ENCODE assay signal across 21 mouse cellular contexts in genomic region chr11:97937469-97938105, GRCm38 (mm10). TPM values are rescaled to one million over a fixed set of nuclear protein-coding genes. Genes with fewer than 3 reads are reported as not detected.
DNase-seq lines count a peak whose midpoint lies in the region; ATAC-seq and TF ChIP-seq lines count a peak whose summit lies in the region.
"Had no signal": no experiment of that assay in that cellular context is flagged by ENCODE, and none has a peak within 500 bp of the region (broad histone marks: within the 10 kb centered on the region; RNA-seq: fewer than 3 reads in every experiment).

No protein-coding gene starts in this region.

- no peak overlapping the region for H3K27ac ChIP-seq in limb, embryonic 14.5 days (replicated peaks; ENCODE audit: low read depth, low read length)
- no peak overlapping the region for H3K27ac ChIP-seq in limb, embryonic 10.5 days
- peak overlapping the region; percentile 33; the same call in 1 of the 2 replicates for H3K27ac ChIP-seq in limb, embryonic 15.5 days
- H3K27ac ChIP-seq: kidney, embryonic 15.5 days; limb, embryonic 12.5 days; liver, embryonic 12.5 days; macrophage had no signal

- 59% methylated on average over 2 of the region's 2 CpGs for WGBS in limb, embryonic 14.5 days
- 84% methylated on average over 2 of the region's 2 CpGs for WGBS in limb, embryonic 10.5 days
- 37% methylated on average over 2 of the region's 2 CpGs for WGBS in limb, embryonic 15.5 days

- H3K9ac ChIP-seq in limb, embryonic 14.5 days (ENCODE audit: low read depth, low read length, severe bottlenecking), result no peak overlapping the region
- H3K9ac ChIP-seq in limb, embryonic 15.5 days, result no peak overlapping the region
- H3K9ac ChIP-seq: kidney, embryonic 15.5 days; limb, embryonic 12.5 days; liver, embryonic 12.5 days; liver, postnatal 0 days had no signal

- TF ChIP-seq POLR2A in limb, embryonic 14.5 days (IDR thresholded peaks at IDR 0.05; ENCODE audit: borderline replicate concordance, extremely low read depth, insufficient read depth, insufficient read length), result no peak

- H3ac ChIP-seq in C2C12 (ENCODE audit: control insufficient read depth, insufficient read length, low read depth), result peak overlapping the region; percentile 10

- no peak overlapping the region for H3K4me3 ChIP-seq in limb, embryonic 14.5 days (replicated peaks; ENCODE audit: low read length)
- no peak overlapping the region for H3K4me3 ChIP-seq in limb, embryonic 10.5 days
- H3K4me3 ChIP-seq in C2C12 (ENCODE audit: insufficient read depth, poor library complexity, severe bottlenecking), result no peak overlapping the region
- no peak overlapping the region for H3K4me3 ChIP-seq in limb, embryonic 15.5 days
- H3K4me3 ChIP-seq: kidney, embryonic 15.5 days; limb, embryonic 12.5 days; liver, embryonic 12.5 days had no signal

- H3K79me3 ChIP-seq in C2C12 (ENCODE audit: low read depth), result no peaks in the 10 kb centered on the region

- no peaks in the 10 kb centered on the region for H3K4me1 ChIP-seq in limb, embryonic 14.5 days (ENCODE audit: control insufficient read depth, insufficient read depth, low read length)
- H3K4me1 ChIP-seq in limb, embryonic 10.5 days, result 0 out of 2 replicates have a peak, but pooled peaks cover 4% of the 10 kb centered on the region
- peaks cover 4% of the 10 kb centered on the region; the same call in 1 of the 2 replicates for H3K4me1 ChIP-seq in limb, embryonic 15.5 days
- H3K4me1 ChIP-seq: kidney, embryonic 15.5 days; limb, embryonic 12.5 days had no signal

- no peaks in the 10 kb centered on the region for H3K27me3 ChIP-seq in limb, embryonic 14.5 days (ENCODE audit: control insufficient read depth, insufficient read depth, low read length)
- no peaks in the 10 kb centered on the region for H3K27me3 ChIP-seq in limb, embryonic 10.5 days (ENCODE audit: low read depth, poor library complexity, severe bottlenecking)
- no peaks in the 10 kb centered on the region for H3K27me3 ChIP-seq in C2C12 (ENCODE audit: control insufficient read depth, insufficient read depth, insufficient read length)
- no peaks in the 10 kb centered on the region for H3K27me3 ChIP-seq in limb, embryonic 15.5 days
- H3K27me3 ChIP-seq: kidney, embryonic 15.5 days; limb, embryonic 12.5 days had no signal

- H3K4me2 ChIP-seq in limb, embryonic 14.5 days (replicated peaks; ENCODE audit: low read depth, low read length, severe bottlenecking), result no peak overlapping the region
- H3K4me2 ChIP-seq in limb, embryonic 15.5 days, result no peak overlapping the region
- H3K4me2 ChIP-seq: heart, embryonic 11.5 days; kidney, embryonic 15.5 days; limb, embryonic 12.5 days; liver, embryonic 12.5 days had no signal

- peak; percentile 15 for DNase-seq in heart, adult 8-10 months (ENCODE audit: low spot score)
- no peak for DNase-seq in heart, postnatal 14 days
- peak; percentile 22 for DNase-seq in limb, embryonic 14.5 days (ENCODE audit: low spot score)
- no peak for DNase-seq in limb, embryonic 10.5 days (ENCODE audit: low spot score)
- DNase-seq in frontal cortex, adult 2 months (ENCODE audit: extremely low spot score in 1 of 2, low spot score in 1 of 2), result no peak
- DNase-seq: layer of hippocampus, adult 9-11 months; right cerebral cortex, adult 18-20 months had no signal

- no peaks in the 10 kb centered on the region for H3K9me3 ChIP-seq in limb, embryonic 14.5 days (ENCODE audit: control insufficient read depth, low read length)
- H3K9me3 ChIP-seq in limb, embryonic 10.5 days (replicated peaks), result no peaks in the 10 kb centered on the region
- no peaks in the 10 kb centered on the region for H3K9me3 ChIP-seq in limb, embryonic 15.5 days
- H3K9me3 ChIP-seq: kidney, embryonic 15.5 days; limb, embryonic 12.5 days; liver, embryonic 12.5 days had no signal

- ATAC-seq in limb, embryonic 14.5 days (ENCODE audit: low FRiP score, low read depth), result no peak
- no peak for ATAC-seq in limb, embryonic 15.5 days (ENCODE audit: insufficient number of reproducible peaks, low FRiP score, low TSS enrichment, low read depth)
- ATAC-seq: activated CD4-positive, CD25-positive, alpha-beta regulatory T cell, adult 4 months; forebrain, embryonic 14.5 days; hindbrain, embryonic 16.5 days; liver, embryonic 12.5 days; liver, postnatal 0 days; lung, postnatal 0 days had no signal

- intact Hi-C loops in heart, postnatal 14 days (cut with DNase I), result loop anchor here (2.0 kb wide), 1 partner anchor 49 kb away; the partner anchor contains the start of gene Plxdc1

- TF ChIP-seq CTCF in C2C12 (IDR thresholded peaks at IDR 0.05; ENCODE audit: control insufficient read depth, insufficient read depth, insufficient read length), result no peak

- no peaks in the 10 kb centered on the region for H3K36me3 ChIP-seq in limb, embryonic 14.5 days (ENCODE audit: control insufficient read depth, insufficient read depth, low read length)
- no peaks in the 10 kb centered on the region for H3K36me3 ChIP-seq in limb, embryonic 10.5 days
- no peaks in the 10 kb centered on the region for H3K36me3 ChIP-seq in C2C12 (ENCODE audit: control insufficient read depth, insufficient read depth)
- H3K36me3 ChIP-seq in limb, embryonic 15.5 days, result no peaks in the 10 kb centered on the region
- H3K36me3 ChIP-seq: kidney, embryonic 15.5 days; limb, embryonic 12.5 days; liver, embryonic 12.5 days had no signal

- H3K79me2 ChIP-seq in C2C12 (ENCODE audit: control insufficient read depth, insufficient read depth), result no peaks in the 10 kb centered on the region

TF ChIP-seq in C2C12, 6 proteins besides CTCF, POLR2A, EP300 and RAD21:
- no peak for TF ChIP-seq FOSL1 (IDR thresholded peaks at IDR 0.05; ENCODE audit: insufficient read depth, low read length, poor library complexity, severe bottlenecking)
- TF ChIP-seq MYOD1 (IDR thresholded peaks at IDR 0.05; ENCODE audit: control insufficient read depth, insufficient read length, low read depth), result peak; percentile 96

RNA-seq across cellular contexts. Expression of gene Plxdc1, which starts 48.7 kb away (rescaled TPM):
- 1 to 10 TPM; 2.7 to 4.5 (median 3.4) TPM for total RNA-seq in heart, adult 8-10 months (2022)
- 1 to 10 TPM; 7.3 TPM for total RNA-seq in heart, postnatal 14 days (2021)
- polyA plus RNA-seq in limb, embryonic 14.5 days (2012; rRNA removed), result 1.0 and 1.1 TPM in 2 replicates
- polyA plus RNA-seq in limb, embryonic 14.5 days (2014; fragmentation: Nextera tagmentation; extraction: Ambion mirVana), result 1.1 and 1.7 TPM in 2 replicates
- polyA plus RNA-seq in limb, embryonic 10.5 days (2016; fragmentation: Nextera tagmentation; extraction: Ambion mirVana), result not detected in 2 replicates
- 0.25 TPM for polyA plus RNA-seq in C2C12 (2012; fragmentation: generic; extraction: Trizol)
- 1.7 TPM in 2 replicates for polyA plus RNA-seq in limb, embryonic 15.5 days (2015; fragmentation: Nextera tagmentation; extraction: Ambion mirVana)
- 11.1 and 11.4 TPM in 2 replicates for polyA plus RNA-seq in frontal cortex, adult 2 months (2012; rRNA removed)
- polyA plus RNA-seq: heart, embryonic 11.5 days; limb, embryonic 12.5 days; neural tube, embryonic 11.5 days had no signal

RNA-seq across cellular contexts. Expression of gene Fbxo47, which starts 53.6 kb away (rescaled TPM):
- under 1 TPM; 0.28 to 0.56 (median 0.31) TPM for total RNA-seq in heart, adult 8-10 months (2022)
- under 1 TPM; 0.17 to 0.37 TPM for total RNA-seq in heart, postnatal 14 days (2021)
- 0.58 and 1.0 TPM in 2 replicates for polyA plus RNA-seq in limb, embryonic 14.5 days (2012; rRNA removed)
- polyA plus RNA-seq in limb, embryonic 14.5 days (2014; fragmentation: Nextera tagmentation; extraction: Ambion mirVana), result 0.22 and 0.82 TPM in 2 replicates
- polyA plus RNA-seq in limb, embryonic 10.5 days (2016; fragmentation: Nextera tagmentation; extraction: Ambion mirVana), result 0.50 and 0.60 TPM in 2 replicates
- polyA plus RNA-seq in C2C12 (2012; fragmentation: generic; extraction: Trizol), result 0.11 TPM
- 0.26 and 0.74 TPM in 2 replicates for polyA plus RNA-seq in limb, embryonic 15.5 days (2015; fragmentation: Nextera tagmentation; extraction: Ambion mirVana)
- polyA plus RNA-seq in frontal cortex, adult 2 months (2012; rRNA removed), result 0.48 and 0.76 TPM in 2 replicates
- polyA plus RNA-seq: adrenal gland, adult 2 months had no signal

RNA-seq across cellular contexts. Expression of gene Arl5c, which starts 58.4 kb away (rescaled TPM):
- under 1 TPM; 0.22 to 0.87 (median 0.45) TPM for total RNA-seq in heart, adult 8-10 months (2022)
- total RNA-seq in heart, postnatal 14 days (2021), result 1 to 10 TPM; 1.6 to 6.2 TPM
- 2.4 and 2.7 TPM in 2 replicates for polyA plus RNA-seq in limb, embryonic 14.5 days (2012; rRNA removed)
- polyA plus RNA-seq in limb, embryonic 14.5 days (2014; fragmentation: Nextera tagmentation; extraction: Ambion mirVana), result 6.1 and 7.4 TPM in 2 replicates
- polyA plus RNA-seq in limb, embryonic 10.5 days (2016; fragmentation: Nextera tagmentation; extraction: Ambion mirVana), result 12.4 and 17.8 TPM in 2 replicates
- polyA plus RNA-seq in C2C12 (2012; fragmentation: generic; extraction: Trizol), result 0.54 TPM
- 13.8 and 16.4 TPM in 2 replicates for polyA plus RNA-seq in limb, embryonic 15.5 days (2015; fragmentation: Nextera tagmentation; extraction: Ambion mirVana)
- polyA plus RNA-seq in frontal cortex, adult 2 months (2012; rRNA removed), result 3.2 and 3.4 TPM in 2 replicates

Comparison
In these comparisons a context has a peak if more than half of its experiments do, and no peak if none do; other contexts are left out.
1. DNase-seq: peak in heart, adult 8-10 months (single experiment) and limb, embryonic 14.5 days (single experiment); none in heart, postnatal 14 days (0 of 2), limb, embryonic 10.5 days (single experiment) and frontal cortex, adult 2 months (0 of 2).